Mouse (Mus musculus): Measurements from ENCODE around the gene Nlgn2. TPM values are rescaled to one million over a fixed set of nuclear protein-coding genes. Genes with fewer than 3 reads are reported as not detected.

Nlgn2 gene
- 10 to 100 TPM in 1 of 2 experiments, 1 to 10 TPM in 1; 4.3 to 49.8 TPM for polyA plus RNA-seq (2012; fragmentation: generic; extraction: Trizol)

GRCm38 (mm10) chr11:69837604-69837951 is at the start of gene Nlgn2:
Gene Nlgn2 (minus strand): TSS chr11:69837784.

DNA sequence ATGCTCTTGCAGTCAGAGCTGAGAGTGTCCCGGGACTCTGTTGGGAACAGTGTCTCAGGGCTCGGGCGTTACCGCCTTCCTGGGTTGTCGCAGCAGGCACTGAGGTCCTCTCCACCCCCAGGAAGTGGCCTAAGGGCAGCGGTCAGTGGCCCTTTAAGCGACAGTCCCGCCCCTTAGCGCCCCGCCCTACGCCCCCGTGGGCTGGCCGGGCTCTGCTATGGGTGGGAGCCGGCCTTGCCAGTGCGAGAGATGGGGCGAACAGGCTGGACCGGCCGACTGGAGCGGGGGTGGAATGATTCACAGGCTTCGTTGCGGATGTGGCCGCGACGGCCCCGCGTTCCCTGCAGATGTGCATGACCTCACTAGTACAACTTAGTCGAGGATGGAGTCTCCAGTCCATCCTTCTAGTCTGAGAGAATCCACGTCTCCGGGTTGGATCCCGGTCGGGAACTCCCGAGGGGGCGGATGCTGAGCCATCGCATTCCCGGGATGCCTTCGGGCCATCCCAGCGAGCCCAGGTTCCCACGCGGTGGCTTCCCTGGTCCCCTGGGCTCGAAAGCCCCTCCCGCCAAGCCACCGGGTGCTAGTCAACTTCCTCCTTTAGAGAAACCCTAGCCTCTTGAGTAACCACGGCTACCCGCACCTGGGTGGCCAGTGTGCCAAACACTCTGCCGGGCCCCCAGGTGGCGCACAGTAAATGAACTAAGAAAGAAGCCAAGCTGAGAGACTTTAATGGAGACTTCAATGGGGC is 43.4 kb upstream of the Nlgn2 start, which contains the start of gene Kctd11:
Gene Kctd11 (minus strand): TSS at position 554 of the 751 bp plus-strand sequence.

DNA sequence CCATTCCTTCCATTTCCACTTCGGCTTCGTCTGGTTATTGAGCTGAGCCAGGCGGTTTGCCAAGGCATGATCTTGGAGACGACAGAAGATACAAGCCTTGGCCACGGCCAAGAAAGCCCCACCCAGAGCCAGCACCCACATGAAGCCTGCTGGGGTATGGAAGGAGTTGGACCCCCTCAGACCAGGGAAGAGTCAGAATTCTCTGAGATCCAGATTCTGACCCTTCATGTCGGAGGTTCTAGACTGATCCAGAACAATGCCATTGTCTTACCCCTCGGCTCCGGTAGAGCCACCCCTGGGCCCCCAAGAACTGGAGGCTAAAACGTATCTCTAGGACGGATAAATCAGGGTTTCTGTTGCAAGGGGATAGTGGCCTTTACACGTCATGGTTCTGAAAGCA is 40.3 kb upstream of the Nlgn2 start, which contains the start of gene Tmem95:
Gene Tmem95 (minus strand): TSS at position 141 of the 400 bp plus-strand sequence.

DNA sequence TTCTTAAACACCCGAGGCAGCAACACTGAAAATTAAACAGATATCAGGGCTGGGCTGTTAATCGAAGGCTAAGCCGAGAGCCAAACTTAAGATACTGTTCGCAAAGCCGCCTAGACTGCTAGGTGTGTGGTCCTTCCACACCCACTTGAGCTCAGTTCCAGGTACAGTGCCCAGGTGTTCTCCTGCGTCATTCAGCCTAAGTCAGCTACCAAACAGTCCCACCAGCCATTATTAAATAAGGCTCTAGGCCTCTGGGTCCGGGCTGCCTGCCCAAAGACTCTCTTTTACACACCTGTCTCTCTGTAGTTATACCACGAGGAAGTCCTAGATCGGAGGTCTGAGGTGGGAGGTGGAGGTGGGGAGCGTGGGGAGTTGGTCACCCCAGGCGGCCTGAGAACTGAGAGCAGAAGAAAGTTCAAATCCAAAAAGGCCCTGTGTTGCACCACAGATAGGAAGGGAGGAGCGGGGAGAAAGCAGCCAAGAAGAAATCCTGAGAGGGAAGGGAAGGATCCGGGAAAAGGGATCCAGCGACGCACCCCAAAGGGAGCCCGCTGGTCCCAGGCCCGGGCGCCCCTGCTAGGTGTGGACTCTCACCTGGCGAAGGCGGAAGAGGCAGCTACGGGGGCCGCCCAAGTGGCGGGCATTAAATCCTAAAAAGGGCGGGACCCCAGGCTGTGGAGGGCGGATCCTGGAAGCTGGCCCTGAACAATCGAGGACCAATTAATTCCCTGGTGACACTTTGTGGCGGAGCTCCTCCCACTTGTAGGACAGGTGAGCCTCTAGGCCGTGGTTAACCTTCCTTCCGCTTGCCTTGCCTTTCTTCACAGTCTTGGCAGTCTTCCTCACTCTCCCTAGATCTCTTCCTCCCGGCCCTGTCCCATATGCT is 20.8 kb upstream of the Nlgn2 start, which contains the start of gene Tnk1:
Gene Tnk1 (minus strand): TSS at position 618 of the 886 bp plus-strand sequence.

DNA sequence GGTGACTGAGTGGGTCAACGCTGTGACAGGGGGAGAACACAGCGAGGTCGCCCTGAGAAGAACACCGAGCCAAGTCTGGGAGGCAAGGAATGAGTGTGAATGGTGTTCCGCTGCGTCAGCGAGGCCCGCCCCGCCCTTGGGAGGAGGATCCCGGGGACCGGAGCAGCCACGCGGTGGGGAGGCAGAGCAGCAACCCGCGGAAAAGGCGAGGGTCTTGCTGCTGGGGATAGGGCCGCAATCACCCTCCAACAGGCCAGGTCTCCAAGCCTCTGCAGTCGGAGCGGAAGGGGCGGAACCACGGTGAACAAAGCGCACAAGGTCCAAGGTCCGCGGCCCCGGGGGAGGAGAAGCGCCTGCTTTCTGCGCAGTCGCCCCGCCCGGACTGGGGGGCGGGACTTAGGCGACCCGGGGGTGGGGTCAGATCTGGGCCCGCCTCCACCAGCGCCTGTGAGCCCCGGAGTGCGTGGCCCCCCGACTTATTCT is 8.7 kb upstream of the Nlgn2 start, which contains the start of gene Plscr3:
Gene Plscr3 (plus strand): TSS at position 179 of the 483 bp plus-strand sequence.

DNA sequence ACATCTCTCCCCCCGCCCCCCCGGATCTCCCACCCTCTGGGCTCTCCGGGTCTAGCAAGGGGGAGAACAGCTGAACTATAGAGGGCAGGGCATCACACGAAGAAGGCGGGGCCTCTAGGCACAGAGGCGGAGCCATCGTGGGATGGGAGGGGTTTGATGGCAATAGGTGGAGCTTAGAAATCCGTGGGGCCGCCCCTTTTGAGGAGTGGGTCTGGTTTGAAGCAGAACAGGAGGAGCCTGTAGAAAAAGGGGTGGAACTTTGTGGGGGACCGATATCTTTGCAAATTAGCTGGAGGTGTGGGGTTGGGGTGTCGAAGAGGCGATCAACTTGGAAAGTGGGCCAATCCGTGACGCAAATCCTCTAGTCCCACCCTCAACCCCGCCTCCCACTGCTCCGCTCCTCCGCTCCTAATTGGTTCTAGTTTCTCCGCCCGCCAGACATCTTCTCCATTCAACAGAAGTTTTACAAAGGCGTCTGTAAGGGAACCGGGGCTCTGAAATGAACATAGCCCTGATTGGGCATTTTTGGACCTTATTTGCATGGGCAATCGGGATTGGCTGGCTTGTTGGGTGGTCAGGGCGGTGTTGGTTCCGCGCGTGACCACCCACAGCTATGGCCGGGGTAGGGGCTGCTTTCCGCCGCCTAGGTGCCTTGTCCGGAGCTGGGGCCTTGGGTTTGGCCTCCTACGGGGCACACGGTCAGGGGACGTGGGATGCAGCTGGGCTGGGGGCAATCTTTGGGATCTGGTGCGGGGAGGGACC is 549 bp upstream of the Nlgn2 start, which contains the start of gene Tmem256:
Gene Tmem256 (plus strand): TSS at position 563 of the 762 bp plus-strand sequence.

GRCm38 (mm10) chr11:69822080-69822479 is 15.5 kb downstream of the Nlgn2 start, which contains the start of gene Spem1:
Gene Spem1 (minus strand): TSS chr11:69822180.

GRCm38 (mm10) chr11:69818365-69818764 is 19.2 kb downstream of the Nlgn2 start, which contains the start of gene Spem2:
Gene Spem2 (minus strand): TSS chr11:69818465.

GRCm38 (mm10) chr11:69815155-69815554 is 22.4 kb downstream of the Nlgn2 start, which contains the start of gene Gm39566:
Gene Gm39566 (minus strand): TSS chr11:69815298.

DNA sequence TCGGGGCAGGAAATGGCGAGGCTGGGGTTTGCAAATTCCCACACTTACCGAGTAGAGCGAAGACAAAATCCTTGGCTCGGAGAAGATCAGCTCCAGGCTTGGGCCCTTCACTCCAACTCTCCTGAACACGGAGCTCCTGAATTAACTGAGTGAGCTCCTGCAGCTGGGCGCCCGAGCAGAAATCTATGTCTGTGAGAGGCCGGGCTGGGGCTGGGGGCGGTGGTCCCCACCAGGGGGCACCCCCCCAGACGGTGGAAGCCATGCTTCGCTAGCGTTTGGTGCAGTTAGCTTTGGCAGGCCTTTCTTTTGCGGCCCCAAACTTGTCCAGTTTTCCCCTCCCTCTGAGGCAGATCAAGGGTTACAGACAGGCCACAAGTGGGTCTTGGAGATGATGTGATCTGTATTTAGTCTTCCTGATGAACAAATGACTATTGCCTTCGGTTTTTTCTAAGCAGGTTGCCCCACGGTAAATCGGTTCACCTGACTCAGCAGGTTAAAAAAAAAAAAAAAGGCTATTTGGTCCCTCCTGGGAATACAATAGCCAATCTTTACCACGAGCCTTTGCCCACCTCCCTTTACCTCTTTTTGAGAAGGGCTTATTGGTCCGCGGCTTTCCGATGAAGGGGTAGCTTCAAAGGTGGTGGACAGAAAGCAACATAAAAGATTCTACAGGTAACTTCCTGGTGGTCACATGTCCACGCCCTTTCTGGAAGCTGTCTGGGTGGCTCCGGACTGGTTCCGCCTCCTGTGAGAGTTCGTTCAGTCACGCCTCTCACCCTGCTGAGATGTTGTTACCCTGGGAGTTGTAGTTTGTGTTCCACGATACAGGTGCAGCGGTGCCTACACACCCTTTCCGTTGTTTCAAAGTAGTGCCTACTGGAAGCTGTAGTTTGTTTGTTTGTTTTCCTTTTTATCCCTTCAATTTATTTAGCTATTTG is 32.3 kb downstream of the Nlgn2 start, which contains the start of gene Tmem102:
Gene Tmem102 (minus strand): TSS at position 653 of the 938 bp plus-strand sequence.

GRCm38 (mm10) chr11:69801379-69801977 is 36.1 kb downstream of the Nlgn2 start, which contains the start of gene Fgf11:
Gene Fgf11 (minus strand): TSS chr11:69801857.

GRCm38 (mm10) chr11:69795168-69795982 is 42.2 kb downstream of the Nlgn2 start, which contains the start of gene Chrnb1:
Gene Chrnb1 (minus strand): TSS chr11:69795943.

Other genes with a start within 250 kb of the Nlgn2 start
- gene Atp1b2, start 231.8 kb downstream of the Nlgn2 start, polyA plus RNA-seq (2012; fragmentation: generic; extraction: Trizol) = 1 to 10 TPM in 1 of 2 experiments, under 1 TPM in 1; 0.05 to 1.3 TPM
- gene Shbg, start 219.9 kb downstream of the Nlgn2 start, polyA plus RNA-seq (2012; fragmentation: generic; extraction: Trizol) = not detected
- gene Sat2, start 215.8 kb downstream of the Nlgn2 start, polyA plus RNA-seq (2012; fragmentation: generic; extraction: Trizol) = 10 to 100 TPM in 1 of 2 experiments, 1 to 10 TPM in 1; 4.4 to 16.8 TPM
- gene Fxr2, start 204.8 kb downstream of the Nlgn2 start, polyA plus RNA-seq (2012; fragmentation: generic; extraction: Trizol) = 10 to 100 TPM; 29.4 to 66.7 TPM
- gene Sox15, start 182.5 kb downstream of the Nlgn2 start, polyA plus RNA-seq (2012; fragmentation: generic; extraction: Trizol) = under 1 TPM; 0.05 to 0.25 TPM
- 100 to 1,000 TPM in 1 of 2 experiments, 10 to 100 TPM in 1; 98.1 to 128 TPM for gene Mpdu1, start 175.1 kb downstream of the Nlgn2 start, polyA plus RNA-seq (2012; fragmentation: generic; extraction: Trizol)
- gene Cd68, start 171.6 kb downstream of the Nlgn2 start, polyA plus RNA-seq (2012; fragmentation: generic; extraction: Trizol) = 1 to 10 TPM; 1.8 to 3.0 TPM
- gene Eif4a1, start 165.4 kb downstream of the Nlgn2 start, polyA plus RNA-seq (2012; fragmentation: generic; extraction: Trizol) = 100 to 1,000 TPM; 336 to 467 TPM
- gene Senp3, start 155.7 kb downstream of the Nlgn2 start, polyA plus RNA-seq (2012; fragmentation: generic; extraction: Trizol) = 10 to 100 TPM; 51.2 to 71.3 TPM
- gene Tnfsf13, start 152.0 kb downstream of the Nlgn2 start, polyA plus RNA-seq (2012; fragmentation: generic; extraction: Trizol) = 1 to 10 TPM; 1.1 to 6.9 TPM
- gene Tnfsf12, start 141.9 kb downstream of the Nlgn2 start, polyA plus RNA-seq (2012; fragmentation: generic; extraction: Trizol) = 100 to 1,000 TPM in 1 of 2 experiments, 10 to 100 TPM in 1; 34.3 to 119 TPM
- gene Tnfsfm13, start 141.7 kb downstream of the Nlgn2 start, polyA plus RNA-seq (2012; fragmentation: generic; extraction: Trizol) = 10 to 100 TPM in 1 of 2 experiments, 1 to 10 TPM in 1; 6.4 to 30.3 TPM
- gene Polr2a, start 79.1 kb downstream of the Nlgn2 start, polyA plus RNA-seq (2012; fragmentation: generic; extraction: Trizol) = 100 to 1,000 TPM in 1 of 2 experiments, 10 to 100 TPM in 1; 42.8 to 126 TPM
- under 1 TPM in 1 of 2 experiments, not detected in 1; 0.26 TPM for gene Slc35g3, start 75.8 kb downstream of the Nlgn2 start, polyA plus RNA-seq (2012; fragmentation: generic; extraction: Trizol)
- 10 to 100 TPM in 1 of 2 experiments, 1 to 10 TPM in 1; 1.2 to 14.4 TPM for gene Zbtb4, start 71.9 kb downstream of the Nlgn2 start, polyA plus RNA-seq (2012; fragmentation: generic; extraction: Trizol)
- gene Chrnb1, start 41.8 kb downstream of the Nlgn2 start, polyA plus RNA-seq (2012; fragmentation: generic; extraction: Trizol) = under 1 TPM; 0.63 to 0.89 TPM
- gene Fgf11, start 35.9 kb downstream of the Nlgn2 start, polyA plus RNA-seq (2012; fragmentation: generic; extraction: Trizol) = under 1 TPM; 0.01 to 0.31 TPM
- under 1 TPM; 0.01 to 0.05 TPM for gene Tmem102, start 32.2 kb downstream of the Nlgn2 start, polyA plus RNA-seq (2012; fragmentation: generic; extraction: Trizol)
- gene Gm39566, start 22.5 kb downstream of the Nlgn2 start, polyA plus RNA-seq (2012; fragmentation: generic; extraction: Trizol) = not detected
- not detected for gene Spem2, start 19.3 kb downstream of the Nlgn2 start, polyA plus RNA-seq (2012; fragmentation: generic; extraction: Trizol)
- gene Spem1, start 15.6 kb downstream of the Nlgn2 start, polyA plus RNA-seq (2012; fragmentation: generic; extraction: Trizol) = under 1 TPM; 0.02 to 0.07 TPM
- gene Tmem256, start 730 bp upstream of the Nlgn2 start, polyA plus RNA-seq (2012; fragmentation: generic; extraction: Trizol) = 100 to 1,000 TPM; 452 to 473 TPM
- gene Plscr3, start 8.6 kb upstream of the Nlgn2 start, polyA plus RNA-seq (2012; fragmentation: generic; extraction: Trizol) = 100 to 1,000 TPM in 1 of 2 experiments, 10 to 100 TPM in 1; 45.7 to 171 TPM
- gene Tnk1, start 20.9 kb upstream of the Nlgn2 start, polyA plus RNA-seq (2012; fragmentation: generic; extraction: Trizol) = not detected
- not detected for gene Tmem95, start 40.2 kb upstream of the Nlgn2 start, polyA plus RNA-seq (2012; fragmentation: generic; extraction: Trizol)
- 10 to 100 TPM in 1 of 2 experiments, 1 to 10 TPM in 1; 5.0 to 12.3 TPM for gene Kctd11, start 43.6 kb upstream of the Nlgn2 start, polyA plus RNA-seq (2012; fragmentation: generic; extraction: Trizol)
- gene Acap1, start 57.8 kb upstream of the Nlgn2 start, polyA plus RNA-seq (2012; fragmentation: generic; extraction: Trizol) = under 1 TPM; 0.04 to 0.07 TPM
- 1 to 10 TPM; 1.6 to 9.9 TPM for gene 2810408A11Rik, start 63.2 kb upstream of the Nlgn2 start, polyA plus RNA-seq (2012; fragmentation: generic; extraction: Trizol)
- gene Neurl4, start 63.3 kb upstream of the Nlgn2 start, polyA plus RNA-seq (2012; fragmentation: generic; extraction: Trizol) = 10 to 100 TPM; 13.1 to 24.7 TPM
- gene Gps2, start 76.1 kb upstream of the Nlgn2 start, polyA plus RNA-seq (2012; fragmentation: generic; extraction: Trizol) = 10 to 100 TPM; 66.9 to 94.9 TPM
- 1,000 to 10,000 TPM in 1 of 2 experiments, 100 to 1,000 TPM in 1; 812 to 3,163 TPM for gene Eif5a, start 84.2 kb upstream of the Nlgn2 start, polyA plus RNA-seq (2012; fragmentation: generic; extraction: Trizol)
- gene Ybx2, start 98.0 kb upstream of the Nlgn2 start, polyA plus RNA-seq (2012; fragmentation: generic; extraction: Trizol) = under 1 TPM in 1 of 2 experiments, not detected in 1; 0.13 TPM
- gene Slc2a4, start 110.4 kb upstream of the Nlgn2 start, polyA plus RNA-seq (2012; fragmentation: generic; extraction: Trizol) = under 1 TPM; 0.02 to 0.39 TPM
- gene Cldn7, start 127.0 kb upstream of the Nlgn2 start, polyA plus RNA-seq (2012; fragmentation: generic; extraction: Trizol) = under 1 TPM in 1 of 2 experiments, not detected in 1; 0.15 TPM
- gene Ctdnep1, start 143.4 kb upstream of the Nlgn2 start, polyA plus RNA-seq (2012; fragmentation: generic; extraction: Trizol) = 100 to 1,000 TPM; 189 to 229 TPM
- gene Elp5, start 144.7 kb upstream of the Nlgn2 start, polyA plus RNA-seq (2012; fragmentation: generic; extraction: Trizol) = 100 to 1,000 TPM in 1 of 2 experiments, 10 to 100 TPM in 1; 93.9 to 141 TPM
- 100 to 1,000 TPM; 710 to 827 TPM for gene Gabarap, start 153.4 kb upstream of the Nlgn2 start, polyA plus RNA-seq (2012; fragmentation: generic; extraction: Trizol)
- 10 to 100 TPM; 66.5 to 68.8 TPM for gene Phf23, start 158.0 kb upstream of the Nlgn2 start, polyA plus RNA-seq (2012; fragmentation: generic; extraction: Trizol)
- 10 to 100 TPM; 22.0 to 49.6 TPM for gene Dvl2, start 162.8 kb upstream of the Nlgn2 start, polyA plus RNA-seq (2012; fragmentation: generic; extraction: Trizol)
- gene Acadvl, start 177.6 kb upstream of the Nlgn2 start, polyA plus RNA-seq (2012; fragmentation: generic; extraction: Trizol) = 100 to 1,000 TPM; 121 to 196 TPM
- gene Dlg4, start 179.2 kb upstream of the Nlgn2 start, polyA plus RNA-seq (2012; fragmentation: generic; extraction: Trizol) = 10 to 100 TPM; 12.9 to 43.6 TPM
- gene Asgr1, start 216.3 kb upstream of the Nlgn2 start, polyA plus RNA-seq (2012; fragmentation: generic; extraction: Trizol) = 1 to 10 TPM; 1.2 to 4.9 TPM